Mouse (Mus musculus) large intestine, adult 2 months (tissue): ENCODE measurements around the gene Cdk9. TPM values are rescaled to one million over a fixed set of nuclear protein-coding genes. Genes with fewer than 3 reads are reported as not detected.

Experiments used
- DNase-seq: peaks from one replicate; pipeline ENCODE4 v3.0.0-alpha.2; 2012; ENCODE audit warnings: low read depth, low spot score
- WGBS: fragments of 180-500 bp; shearing (Covaris S2); methylation state at CpG from one replicate; pipeline ENCODE4 v1.1.7; 2018; 5-methylcytosine and 5-hydroxymethylcytosine counted together
- polyA plus RNA-seq: library from polyadenylated mRNA; depleted of rRNA; stranded (reverse); fragments of >200 nt; gene quantifications from 2 replicates; pipeline ENCODE4 v1.2.3, GENCODE M21; 2012

Cdk9 gene
- polyA plus RNA-seq, 1 experiment = 93.8 TPM

DNA sequence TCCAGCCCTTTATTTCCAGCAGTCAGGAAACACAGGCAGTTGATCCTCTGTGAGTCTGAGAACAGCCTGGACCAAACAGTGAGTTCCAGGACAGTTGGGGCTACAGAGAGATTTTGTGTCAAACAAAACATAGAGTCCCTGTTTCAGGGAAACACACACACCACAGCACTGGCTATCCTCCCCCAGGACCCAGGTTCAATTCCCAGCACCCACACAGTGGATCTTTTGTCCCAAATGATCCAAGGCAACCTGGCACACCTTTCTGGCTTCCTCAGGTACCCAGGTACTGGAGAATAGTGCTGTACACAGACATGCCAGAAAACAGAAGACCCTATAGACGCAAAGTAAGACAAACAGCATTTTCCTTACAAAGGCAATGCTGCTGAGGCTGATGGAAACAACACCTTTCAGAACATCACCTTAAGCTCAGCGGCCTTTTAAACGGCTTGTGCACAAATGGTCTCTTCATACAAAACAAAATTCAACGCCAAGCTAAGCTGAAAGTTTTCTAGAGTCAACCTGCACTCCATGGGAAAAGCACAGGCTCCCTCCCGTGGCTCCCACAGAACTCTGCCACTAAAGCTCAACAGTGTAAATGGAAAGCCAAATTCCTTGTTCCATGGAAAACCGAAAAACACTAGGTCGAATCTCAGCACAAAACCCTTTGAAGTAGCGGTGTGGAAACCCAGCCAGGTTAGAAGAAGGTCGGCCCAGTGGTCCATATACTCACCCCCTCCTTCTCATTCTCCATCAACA, 1.4 kb downstream of the Cdk9 start:
- no peak for DNase-seq
- WGBS = 16% methylated on average over 9 of the region's 9 CpGs

GRCm38 (mm10) chr2:32710425-32710824, 2.5 kb downstream of the Cdk9 start:
- WGBS = 74% methylated on average over 5 of the region's 5 CpGs
- no peak for DNase-seq

DNA sequence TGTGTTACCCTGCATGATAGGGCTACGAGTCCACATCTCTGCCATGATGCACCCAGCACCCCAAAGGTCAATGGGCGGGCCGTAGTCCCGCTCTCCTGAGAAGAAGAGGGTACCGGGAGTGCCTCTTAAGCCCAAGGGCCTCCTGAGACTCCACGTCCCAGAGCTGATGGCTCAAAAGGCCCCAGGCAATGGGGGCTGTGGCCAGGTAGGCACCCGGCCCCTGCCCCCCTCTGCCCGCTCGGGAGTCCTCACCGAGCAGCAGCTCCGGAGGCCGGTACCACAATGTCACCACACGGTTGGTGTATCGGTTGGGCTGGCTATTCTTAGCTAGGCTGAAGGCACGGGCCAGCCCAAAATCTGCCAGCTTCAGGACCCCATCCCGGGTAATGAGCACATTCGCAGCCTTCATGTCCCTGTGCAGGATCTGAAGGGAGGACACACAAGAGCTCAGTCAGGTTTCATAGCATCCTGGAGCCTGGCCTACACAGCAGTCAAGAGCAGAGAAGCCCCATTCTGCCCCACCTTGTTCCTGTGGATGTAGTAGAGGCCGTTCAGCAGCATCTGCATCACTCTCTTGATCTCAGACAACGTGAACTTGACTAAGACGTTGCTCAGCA, 3.2 kb downstream of the Cdk9 start:
- WGBS = 86% methylated on average over 20 of the region's 20 CpGs
- DNase-seq = no peak

- DNase-seq = no peak
- 21% methylated on average over 3 of the region's 3 CpGs for WGBS
Observed at GRCm38 (mm10) chr2:32708643-32709042, 4.2 kb downstream of the Cdk9 start.

DNA sequence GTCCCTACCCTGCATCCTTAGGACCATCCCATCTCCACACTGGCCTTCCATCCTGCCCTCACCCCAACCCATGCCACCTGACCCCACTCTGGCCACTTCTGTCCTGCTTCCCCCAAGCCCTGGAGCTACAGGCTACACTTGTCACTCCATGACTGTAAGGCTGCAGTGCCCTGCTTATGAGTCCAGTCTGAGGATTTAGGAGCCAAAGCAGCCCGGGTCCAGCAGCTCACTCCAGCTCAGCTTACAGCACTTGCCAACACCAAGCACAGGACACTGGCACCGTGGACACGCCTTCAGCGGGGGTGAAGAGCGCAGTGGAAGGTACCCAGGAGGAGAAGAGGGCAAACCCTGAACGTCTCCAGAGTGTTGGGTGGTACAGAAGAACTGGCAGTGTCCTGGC, 5.9 kb downstream of the Cdk9 start:
- 84% methylated on average over 6 of the region's 6 CpGs for WGBS
- DNase-seq = no peak

DNA sequence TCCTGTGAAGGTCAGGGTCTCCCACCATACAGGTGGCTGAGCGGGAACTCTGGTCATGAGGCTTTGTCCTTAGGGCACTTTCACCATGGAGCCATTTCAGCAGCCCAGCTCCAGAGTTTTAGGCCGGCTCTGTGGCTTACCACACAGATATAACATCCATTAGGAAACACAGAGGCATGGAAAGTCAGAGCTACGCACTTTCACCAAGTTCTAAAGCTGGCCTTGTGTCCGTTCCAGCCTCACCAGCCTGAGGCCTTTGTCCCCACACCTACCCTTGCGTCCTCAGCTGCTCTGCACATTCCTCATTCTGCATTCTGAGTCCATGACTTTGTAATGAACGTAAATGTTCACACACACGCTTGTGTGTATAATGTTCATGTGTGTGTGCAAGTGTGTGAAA, 7.9 kb downstream of the Cdk9 start:
- WGBS = 92% methylated on average over 7 of the region's 7 CpGs
- DNase-seq = no peak

- DNase-seq = no peak
- 49% methylated on average over 2 of the region's 2 CpGs for WGBS
Observed at GRCm38 (mm10) chr2:32704021-32704421, 8.9 kb downstream of the Cdk9 start, which contains the start of gene Fpgs. Fpgs (minus strand) TSS chr2:32704145.

- 45% methylated on average over 8 of the region's 8 CpGs for WGBS
- DNase-seq = no peak
Observed at GRCm38 (mm10) chr2:32703046-32703445, 9.8 kb downstream of the Cdk9 start.

GRCm38 (mm10) chr2:32700966-32701743, 11.7 kb downstream of the Cdk9 start:
- no peak for DNase-seq
- WGBS = 77% methylated on average over 14 of the region's 14 CpGs

GRCm38 (mm10) chr2:32699680-32700079, 13.2 kb downstream of the Cdk9 start:
- DNase-seq = no peak
- WGBS = 82% methylated on average over 6 of the region's 6 CpGs

DNA sequence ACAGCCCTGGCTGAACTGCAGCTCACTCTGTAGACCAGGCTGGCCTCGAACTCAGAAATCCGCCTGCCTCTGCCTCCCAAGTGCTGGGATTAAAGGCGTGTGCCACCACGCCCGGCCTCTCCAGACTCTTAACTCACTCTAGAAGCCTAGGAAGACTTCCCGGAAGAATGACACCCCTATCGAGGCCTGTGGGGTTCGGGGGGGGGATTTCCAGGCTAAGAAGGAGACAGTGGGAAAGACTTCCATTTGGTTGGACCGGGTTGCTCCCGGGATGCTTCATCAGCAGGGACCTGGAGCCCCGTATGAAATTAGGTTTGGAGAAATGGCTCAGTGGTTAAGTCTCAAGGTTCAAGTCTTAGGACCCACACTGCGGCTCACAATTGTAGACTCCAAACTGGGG, 18.2 kb downstream of the Cdk9 start:
- 71% methylated on average over 12 of the region's 12 CpGs for WGBS
- no peak for DNase-seq

GRCm38 (mm10) chr2:32693823-32694411, 19.0 kb downstream of the Cdk9 start:
- DNase-seq = peak; percentile 93
- WGBS = under 1% methylated on average over 51 of the region's 51 CpGs

GRCm38 (mm10) chr2:32693282-32693681, 19.6 kb downstream of the Cdk9 start:
- no peak for DNase-seq
- WGBS = 5% methylated on average over 7 of the region's 7 CpGs

- WGBS = 79% methylated on average over 14 of the region's 14 CpGs
- DNase-seq = no peak
Observed at GRCm38 (mm10) chr2:32692496-32692895, 20.4 kb downstream of the Cdk9 start.

DNA sequence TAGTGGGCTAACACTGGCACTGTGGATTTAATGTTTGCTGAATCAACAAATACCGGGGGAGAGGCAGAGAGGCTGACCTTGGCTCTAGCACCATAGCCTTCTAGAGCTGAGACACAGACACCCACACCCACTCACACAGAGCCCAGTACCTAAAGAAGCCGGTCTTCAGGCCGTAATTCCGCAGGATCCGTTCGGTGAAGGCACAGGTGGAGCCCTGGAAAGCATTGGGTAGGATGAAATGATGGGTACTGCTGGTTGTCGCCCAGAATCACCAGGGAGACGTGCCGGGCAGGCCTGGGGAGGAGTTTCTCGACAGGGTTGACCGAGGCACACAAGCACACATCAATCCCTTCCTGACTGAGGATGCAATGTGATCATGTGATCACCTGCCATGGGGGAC, 21.8 kb downstream of the Cdk9 start:
- 63% methylated on average over 11 of the region's 11 CpGs for WGBS
- DNase-seq = no peak

GRCm38 (mm10) chr2:32689420-32689819, 23.5 kb downstream of the Cdk9 start:
- peak; percentile 80 for DNase-seq
- 27% methylated on average over 5 of the region's 5 CpGs for WGBS

GRCm38 (mm10) chr2:32687562-32687961, 25.3 kb downstream of the Cdk9 start:
- DNase-seq = no peak
- WGBS = 98% methylated on average over 8 of the region's 8 CpGs

DNA sequence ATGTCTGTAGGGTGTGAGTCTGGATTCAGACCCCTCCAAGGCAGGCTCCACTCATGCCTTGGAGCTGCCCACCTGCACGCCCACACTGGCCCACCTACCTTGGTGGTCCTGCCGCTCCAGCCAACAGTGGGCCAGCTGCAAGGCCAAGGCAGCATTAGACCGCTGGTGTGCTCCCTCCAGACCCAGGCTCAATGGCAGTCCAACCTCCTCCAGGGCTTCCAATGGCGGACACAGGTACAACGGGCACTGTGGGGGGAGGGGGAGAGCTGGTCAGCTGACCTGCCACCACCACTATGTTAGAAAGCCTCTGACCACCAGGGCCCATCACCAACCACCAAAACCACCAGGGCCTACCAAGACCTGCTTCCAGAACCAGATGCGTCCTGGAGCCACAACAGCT, 26.2 kb downstream of the Cdk9 start:
- DNase-seq = no peak
- WGBS = 94% methylated on average over 6 of the region's 6 CpGs

DNA sequence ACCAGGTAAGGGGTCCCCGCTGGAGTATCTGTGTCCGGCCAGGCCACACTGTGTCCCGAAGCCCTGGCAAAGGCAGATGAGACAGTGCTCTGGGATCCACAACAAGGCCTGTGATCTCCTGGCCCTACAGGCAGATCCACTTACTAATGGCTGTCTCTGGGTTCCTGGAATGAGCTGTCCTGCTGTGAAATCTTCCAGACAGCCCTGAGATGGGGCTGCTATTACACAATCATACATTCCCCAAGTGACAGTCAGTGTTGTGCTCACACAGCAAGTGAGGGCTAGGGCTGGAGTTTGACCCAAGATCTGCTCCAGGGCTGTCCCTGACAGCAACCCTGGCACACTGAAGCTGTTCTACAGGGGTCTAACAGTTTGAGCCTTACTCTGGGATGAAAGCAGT, 27.1 kb downstream of the Cdk9 start:
- 85% methylated on average over 3 of the region's 3 CpGs for WGBS

DNA sequence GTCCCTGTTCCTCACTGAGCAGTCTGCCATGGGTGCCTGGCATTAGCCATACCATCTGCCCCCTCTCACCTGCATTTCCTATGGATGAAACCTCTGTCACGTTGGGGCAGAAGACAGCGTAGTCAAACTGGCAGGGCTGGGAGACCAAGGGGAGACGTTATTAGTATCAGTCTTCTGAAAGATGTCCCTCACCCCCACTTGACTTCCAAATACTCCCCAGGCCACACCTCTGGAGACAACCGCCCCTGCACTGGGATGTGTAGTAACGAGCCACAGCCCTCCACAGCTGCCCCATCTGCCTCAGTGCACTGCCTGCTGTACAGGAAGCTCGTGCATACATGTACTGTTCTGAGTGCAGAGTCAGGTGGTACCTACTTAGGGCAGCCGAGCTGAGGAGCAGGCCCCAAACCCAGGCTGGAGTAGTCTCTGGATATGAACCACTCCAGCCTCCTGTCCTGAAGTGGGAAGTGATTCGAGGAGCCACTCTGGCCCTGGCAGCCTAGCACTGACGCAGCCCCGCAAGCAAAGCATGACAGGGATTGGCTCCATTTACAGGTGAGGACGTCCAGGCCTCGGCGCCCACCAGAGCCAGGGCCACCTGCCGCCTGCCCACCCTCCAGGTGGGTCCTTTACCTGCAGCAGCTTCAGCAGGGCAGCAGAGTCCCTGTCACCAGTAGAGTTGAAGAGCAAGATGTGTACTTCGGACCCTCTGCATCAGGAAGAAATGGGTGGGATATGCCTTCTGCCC, 28.0 kb downstream of the Cdk9 start:
- no peak for DNase-seq
- WGBS = 91% methylated on average over 15 of the region's 15 CpGs

More for the DNA sequence above, 27.1 kb downstream of the Cdk9 start:
- DNase-seq = no peak
